Mouse (Mus musculus): ENCODE data around the gene Mrpl14. TPM values are rescaled to one million over a fixed set of nuclear protein-coding genes. Genes with fewer than 3 reads are reported as not detected.

The Mrpl14 gene
- total RNA-seq, 1 experiment, result 48.2 TPM

GRCm38 (mm10) chr17:45644185-45644584 is 41.9 kb upstream of the Mrpl14 start:
- H3K9ac ChIP-seq (ENCODE audit: insufficient read depth, low read depth, low read length, poor library complexity, severe bottlenecking), result no peak overlapping the region
- TF ChIP-seq ZC3H11A (IDR thresholded peaks at IDR 0.05; ENCODE audit: borderline replicate concordance, low read depth, low read length), result no peak
- H3K9me3 ChIP-seq (ENCODE audit: control insufficient read depth, insufficient read depth, low read depth, low read length), result no peaks in the 10 kb centered on the region
- H3K4me3 ChIP-seq (ENCODE audit: insufficient read depth in 1 of 2, low read depth in 1 of 2, low read length in 2 of 2, poor library complexity in 1 of 2, severe bottlenecking in 1 of 2), result no peak overlapping the region
- H3K4me1 ChIP-seq (ENCODE audit: control insufficient read depth in 2 of 2, insufficient read depth in 2 of 2, low read length in 2 of 2, poor library complexity in 1 of 2), result peaks cover 0 to 2% of the 10 kb centered on the region in 2 experiments; a peak in 1 of 4 replicates
- in situ Hi-C loops (cut with MboI; ENCODE audit: low sequenced_read_pairs in 2 of 2, unreplicated experiment in 2 of 2), result no loop called here
- DNase-seq (ENCODE audit: low read depth, low spot score), result no peak
- no peaks in the 10 kb centered on the region for H3K36me3 ChIP-seq (ENCODE audit: control insufficient read depth, insufficient read depth, low read length, poor library complexity, severe bottlenecking)
- H3K27ac ChIP-seq (ENCODE audit: insufficient read depth, low read depth, low read length, poor library complexity, severe bottlenecking), result no peak overlapping the region

- Histone ChIP-seq H3K9ac (ENCODE audit: insufficient read depth, low read depth, low read length, poor library complexity, severe bottlenecking) (no peak overlapping the region), H3K27ac (ENCODE audit: insufficient read depth, low read depth, low read length, poor library complexity, severe bottlenecking) (no peak overlapping the region), H3K4me1 (ENCODE audit: control insufficient read depth in 2 of 2, insufficient read depth in 2 of 2, low read length in 2 of 2, poor library complexity in 1 of 2) (no peaks in the 10 kb centered on the region; a peak in 1 of 4 replicates), H3K4me3 (ENCODE audit: insufficient read depth in 1 of 2, low read depth in 1 of 2, low read length in 2 of 2, poor library complexity in 1 of 2, severe bottlenecking in 1 of 2) (no peak overlapping the region), H3K36me3 (ENCODE audit: control insufficient read depth, insufficient read depth, low read length, poor library complexity, severe bottlenecking) (no peaks in the 10 kb centered on the region), H3K9me3 (ENCODE audit: control insufficient read depth, insufficient read depth, low read depth, low read length) (no peaks in the 10 kb centered on the region)
- in situ Hi-C loops (cut with MboI; ENCODE audit: low sequenced_read_pairs in 2 of 2, unreplicated experiment in 2 of 2), result no loop called here
- no peak for TF ChIP-seq CHD2 (IDR thresholded peaks at IDR 0.05; ENCODE audit: low read depth, low read length)
- no peak for TF ChIP-seq ZC3H11A (IDR thresholded peaks at IDR 0.05; ENCODE audit: borderline replicate concordance, low read depth, low read length)
- no peak for TF ChIP-seq ZNF384 (IDR thresholded peaks at IDR 0.05; ENCODE audit: low read depth, low read length)
- TF ChIP-seq HCFC1 (IDR thresholded peaks at IDR 0.05; ENCODE audit: borderline replicate concordance, insufficient read depth, low read length), result no peak
- no peak for TF ChIP-seq MAFK (IDR thresholded peaks at IDR 0.05; ENCODE audit: insufficient read depth, low read depth, low read length)
- DNase-seq (ENCODE audit: low read depth, low spot score), result no peak
Measured at GRCm38 (mm10) chr17:45653233-45653632, 32.9 kb upstream of the Mrpl14 start.

- in situ Hi-C loops (cut with MboI; ENCODE audit: low sequenced_read_pairs in 2 of 2, unreplicated experiment in 2 of 2), result no loop called here
- H3K9ac ChIP-seq (ENCODE audit: insufficient read depth, low read depth, low read length, poor library complexity, severe bottlenecking), result no peak overlapping the region
- peak; percentile 56 for DNase-seq (ENCODE audit: low read depth, low spot score)
Measured at GRCm38 (mm10) chr17:45655820-45656219, 30.3 kb upstream of the Mrpl14 start.

DNA sequence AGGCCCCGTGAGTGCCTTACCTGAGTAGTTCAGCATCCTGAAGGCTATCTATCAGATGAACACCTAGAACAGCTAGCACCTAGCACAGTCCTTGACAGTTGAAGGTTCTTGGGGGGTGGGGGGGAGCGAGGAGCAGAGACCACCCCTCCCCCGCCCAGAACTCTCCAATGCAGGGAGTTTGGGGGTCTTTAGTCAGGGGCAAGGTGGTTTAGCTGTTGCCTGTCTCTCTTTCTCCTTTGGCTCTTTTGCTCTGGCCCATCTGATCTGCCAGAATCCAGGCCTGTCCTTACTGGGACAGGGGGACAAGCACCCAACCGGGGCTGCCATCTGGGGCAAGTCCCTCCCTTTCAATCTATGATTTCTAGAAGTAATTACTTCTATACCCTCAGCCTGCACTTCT is 26.9 kb upstream of the Mrpl14 start, which contains the start of gene Capn11:
TSS of gene Capn11 (minus strand) at position 101 of the 400 bp plus-strand sequence.
- Histone ChIP-seq H3K9me3 (ENCODE audit: control insufficient read depth, insufficient read depth, low read depth, low read length) (no peaks in the 10 kb centered on the region), H3K4me3 (ENCODE audit: insufficient read depth in 1 of 2, low read depth in 1 of 2, low read length in 2 of 2, poor library complexity in 1 of 2, severe bottlenecking in 1 of 2) (no peak within 1 kb of the TSS), H3K36me3 (ENCODE audit: control insufficient read depth, insufficient read depth, low read length, poor library complexity, severe bottlenecking) (peaks cover 15% of the 10 kb centered on the region; the same call in 1 of the 2 replicates), H3K9ac (ENCODE audit: insufficient read depth, low read depth, low read length, poor library complexity, severe bottlenecking) (no peak within 1 kb of the TSS), H3K27ac (ENCODE audit: insufficient read depth, low read depth, low read length, poor library complexity, severe bottlenecking) (no peak within 1 kb of the TSS), H3K4me1 (ENCODE audit: control insufficient read depth in 2 of 2, insufficient read depth in 2 of 2, low read length in 2 of 2, poor library complexity in 1 of 2) (peaks cover 0 to 10% of the 10 kb centered on the region in 2 experiments; a peak in 2 of 4 replicates)
- DNase-seq (ENCODE audit: low read depth, low spot score), result no peak
- TF ChIP-seq ZC3H11A (IDR thresholded peaks at IDR 0.05; ENCODE audit: borderline replicate concordance, low read depth, low read length) (no peak), CHD2 (IDR thresholded peaks at IDR 0.05; ENCODE audit: low read depth, low read length) (no peak), ZNF384 (IDR thresholded peaks at IDR 0.05; ENCODE audit: low read depth, low read length) (no peak), MAFK (IDR thresholded peaks at IDR 0.05; ENCODE audit: insufficient read depth, low read depth, low read length) (no peak), HCFC1 (IDR thresholded peaks at IDR 0.05; ENCODE audit: borderline replicate concordance, insufficient read depth, low read length) (no peak)
- in situ Hi-C loops (cut with MboI; ENCODE audit: low sequenced_read_pairs in 2 of 2, unreplicated experiment in 2 of 2), result no loop called here

More at GRCm38 (mm10) chr17:45655820-45656219, 30.3 kb upstream of the Mrpl14 start:
- H3K9me3 ChIP-seq (ENCODE audit: control insufficient read depth, insufficient read depth, low read depth, low read length), result no peaks in the 10 kb centered on the region
- peaks cover 0 to 3% of the 10 kb centered on the region in 2 experiments; a peak in 2 of 4 replicates for H3K4me1 ChIP-seq (ENCODE audit: control insufficient read depth in 2 of 2, insufficient read depth in 2 of 2, low read length in 2 of 2, poor library complexity in 1 of 2)
- H3K27ac ChIP-seq (ENCODE audit: insufficient read depth, low read depth, low read length, poor library complexity, severe bottlenecking), result no peak overlapping the region
- TF ChIP-seq CHD2 (IDR thresholded peaks at IDR 0.05; ENCODE audit: low read depth, low read length) (no peak), ZC3H11A (IDR thresholded peaks at IDR 0.05; ENCODE audit: borderline replicate concordance, low read depth, low read length) (no peak), MAFK (IDR thresholded peaks at IDR 0.05; ENCODE audit: insufficient read depth, low read depth, low read length) (no peak)
- no peak overlapping the region for H3K4me3 ChIP-seq (ENCODE audit: insufficient read depth in 1 of 2, low read depth in 1 of 2, low read length in 2 of 2, poor library complexity in 1 of 2, severe bottlenecking in 1 of 2)
- peaks cover 2% of the 10 kb centered on the region; the same call in 1 of the 2 replicates for H3K36me3 ChIP-seq (ENCODE audit: control insufficient read depth, insufficient read depth, low read length, poor library complexity, severe bottlenecking)
